Mouse (Mus musculus) lung, postnatal 10 days (tissue): Measurements from ENCODE around the gene Ankdd1a.
A peak's percentile ranks its signal among the peaks of the same experiment; 100 is the strongest.

ENCODE experiments used
- DNase-seq: peaks from one replicate; pipeline ENCODE4 v3.0.0; 2021

The Ankdd1a gene

GRCm38 (mm10) chr9:65519807-65520504, at the start of gene Ankdd1a:
Gene Ankdd1a, minus strand, starts transcription at chr9:65520193.
- peak; percentile 34 for DNase-seq

GRCm38 (mm10) chr9:65569491-65569971, 49.5 kb upstream of the Ankdd1a start:
- peak; percentile 86 for DNase-seq

GRCm38 (mm10) chr9:65568787-65569186, 48.8 kb upstream of the Ankdd1a start:
- no peak for DNase-seq

GRCm38 (mm10) chr9:65564698-65565097, 44.7 kb upstream of the Ankdd1a start:
- DNase-seq: no peak

- no peak for DNase-seq
Measured at GRCm38 (mm10) chr9:65563073-65563472, 43.1 kb upstream of the Ankdd1a start.

- peak; percentile 91 for DNase-seq
Measured at GRCm38 (mm10) chr9:65562081-65562506, 42.1 kb upstream of the Ankdd1a start.

GRCm38 (mm10) chr9:65561016-65561415, 41.0 kb upstream of the Ankdd1a start:
- peak; percentile 44 for DNase-seq

GRCm38 (mm10) chr9:65558806-65559205, 38.8 kb upstream of the Ankdd1a start:
- DNase-seq: no peak

GRCm38 (mm10) chr9:65556979-65557378, 37.0 kb upstream of the Ankdd1a start:
- DNase-seq: no peak

GRCm38 (mm10) chr9:65556349-65556748, 36.4 kb upstream of the Ankdd1a start:
- DNase-seq: no peak

- DNase-seq: no peak
Measured at GRCm38 (mm10) chr9:65555621-65556020, 35.6 kb upstream of the Ankdd1a start.

GRCm38 (mm10) chr9:65555001-65555405, 35.0 kb upstream of the Ankdd1a start:
- peak; percentile 80 for DNase-seq

GRCm38 (mm10) chr9:65552711-65553110, 32.7 kb upstream of the Ankdd1a start:
- DNase-seq: no peak

GRCm38 (mm10) chr9:65552141-65552540, 32.1 kb upstream of the Ankdd1a start:
- DNase-seq: no peak

GRCm38 (mm10) chr9:65551035-65551434, 31.0 kb upstream of the Ankdd1a start:
- DNase-seq: peak; percentile 91

GRCm38 (mm10) chr9:65550079-65550831, 30.3 kb upstream of the Ankdd1a start:
- no peak for DNase-seq

GRCm38 (mm10) chr9:65549643-65550042, 29.6 kb upstream of the Ankdd1a start:
- no peak for DNase-seq

GRCm38 (mm10) chr9:65549139-65549538, 29.1 kb upstream of the Ankdd1a start:
- DNase-seq: no peak

GRCm38 (mm10) chr9:65548311-65548710, 28.3 kb upstream of the Ankdd1a start:
- no peak for DNase-seq

- DNase-seq: no peak
Measured at GRCm38 (mm10) chr9:65547844-65548243, 27.9 kb upstream of the Ankdd1a start.

- DNase-seq: no peak
Measured at GRCm38 (mm10) chr9:65547111-65547510, 27.1 kb upstream of the Ankdd1a start.

GRCm38 (mm10) chr9:65546413-65546695, 26.4 kb upstream of the Ankdd1a start:
- DNase-seq: no peak

- DNase-seq: no peak
Measured at GRCm38 (mm10) chr9:65545635-65546412, 25.8 kb upstream of the Ankdd1a start.

GRCm38 (mm10) chr9:65542111-65542524, 22.1 kb upstream of the Ankdd1a start:
- no peak for DNase-seq
